Mouse (Mus musculus): ENCODE results near the gene Gdf3. TPM values are rescaled to one million over a fixed set of nuclear protein-coding genes. Genes with fewer than 3 reads are reported as not detected.
A peak's percentile ranks its signal among the peaks of the same experiment; 100 is the strongest.

Gene Gdf3
- polyA plus RNA-seq, 3 experiments from 2014 or later = not detected

GRCm38 (mm10) chr6:122561005-122561404 is 48.9 kb downstream of the Gdf3 start:
- no peak for ATAC-seq

DNA sequence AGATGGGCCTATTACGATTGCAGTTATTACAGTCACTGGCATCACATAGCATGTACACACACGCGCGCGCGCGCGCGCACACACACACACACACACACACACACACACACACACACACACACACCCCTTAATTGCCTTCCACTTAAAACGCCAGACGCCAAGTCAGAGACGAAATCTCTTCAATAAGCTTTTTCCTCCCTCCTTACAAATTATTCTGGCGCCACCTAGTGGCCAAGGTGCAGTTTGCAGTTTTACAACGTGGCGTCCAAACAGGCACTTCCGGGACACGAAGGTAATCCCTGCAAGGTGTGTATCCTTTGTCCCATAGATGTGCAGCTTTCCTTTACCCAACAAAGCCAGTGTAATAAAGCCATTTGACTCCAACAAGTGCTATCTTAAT is 49.5 kb downstream of the Gdf3 start:
- peak; percentile 73 for ATAC-seq

GRCm38 (mm10) chr6:122556959-122557561 is 52.8 kb downstream of the Gdf3 start:
- ATAC-seq = peak; percentile 74

Other genes with a start within 250 kb of the Gdf3 start
- under 1 TPM in 1 of 3 experiments, not detected in 2; 0.09 TPM for gene Rimklb, start 111.3 kb downstream of the Gdf3 start, polyA plus RNA-seq (2017; shearing (Covaris generic))
- gene Mfap5, start 104.2 kb downstream of the Gdf3 start, polyA plus RNA-seq (2017; shearing (Covaris generic)) = not detected
- gene Aicda, start 56.3 kb downstream of the Gdf3 start, polyA plus RNA-seq (2017; shearing (Covaris generic)) = 1 to 10 TPM in 2 of 3 experiments, under 1 TPM in 1; 0.39 to 3.3 (median 1.2) TPM
- 10 to 100 TPM; 23.8 to 43.8 (median 29.2) TPM for gene Apobec1, start 7.6 kb downstream of the Gdf3 start, polyA plus RNA-seq (2017; shearing (Covaris generic))
- not detected for gene Dppa3, start 16.3 kb upstream of the Gdf3 start, polyA plus RNA-seq (2017; shearing (Covaris generic))
- gene Nanog, start 97.4 kb upstream of the Gdf3 start, polyA plus RNA-seq (2017; shearing (Covaris generic)) = under 1 TPM in 1 of 3 experiments, not detected in 2; 0.16 TPM
- gene Slc2a3, start 191.6 kb upstream of the Gdf3 start, polyA plus RNA-seq (2017; shearing (Covaris generic)) = 10 to 100 TPM; 59.4 to 80.7 (median 70.8) TPM
- 10 to 100 TPM in 1 of 3 experiments, 1 to 10 TPM in 2; 6.6 to 10.9 (median 9.3) TPM for gene Foxj2, start 209.8 kb upstream of the Gdf3 start, polyA plus RNA-seq (2017; shearing (Covaris generic))
- gene C3ar1, start 246.1 kb upstream of the Gdf3 start, polyA plus RNA-seq (2017; shearing (Covaris generic)) = under 1 TPM; 0.24 to 0.46 (median 0.38) TPM